Mouse (Mus musculus) thymus, postnatal 4 days (tissue): ENCODE data around the gene Herpud2.

ENCODE experiments used
- DNase-seq: peaks from one replicate; pipeline ENCODE4 v3.0.0; 2021

The Herpud2 gene

DNA sequence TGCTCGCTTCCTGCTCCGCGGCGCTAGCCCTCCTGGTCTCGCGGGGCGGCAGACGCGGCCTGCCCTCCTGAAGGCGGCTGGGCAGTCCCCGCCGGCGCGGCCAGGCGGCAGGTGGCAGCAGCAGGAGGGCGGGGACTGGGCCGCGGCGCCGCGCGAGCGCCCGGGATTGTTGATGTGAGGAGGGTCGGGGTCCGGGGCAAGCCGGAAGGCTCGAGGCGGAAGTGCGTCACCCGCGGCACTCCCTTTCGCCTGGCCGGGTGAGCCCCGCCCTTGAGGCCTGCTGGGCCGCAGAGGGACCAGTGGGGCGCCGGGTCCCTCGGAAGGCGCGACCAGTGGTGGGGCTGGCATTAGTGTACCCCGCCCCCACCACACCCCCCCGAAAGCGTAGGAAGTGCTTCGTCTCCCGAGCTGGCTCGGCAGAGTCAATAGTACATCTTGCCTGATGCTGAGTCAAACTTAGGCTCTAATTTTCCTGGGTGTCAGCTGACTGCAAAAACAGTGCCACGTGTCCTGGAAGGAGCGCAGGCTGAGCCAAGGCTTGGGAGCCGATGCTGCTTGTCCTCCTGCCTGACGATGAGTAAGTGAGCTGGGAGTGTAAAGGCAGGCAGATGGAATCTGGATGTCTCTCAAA is at the start of gene Herpud2:
Gene Herpud2, minus strand, starts transcription at position 210 of the 631 bp plus-strand sequence.
- DNase-seq: peak; percentile 89

DNA sequence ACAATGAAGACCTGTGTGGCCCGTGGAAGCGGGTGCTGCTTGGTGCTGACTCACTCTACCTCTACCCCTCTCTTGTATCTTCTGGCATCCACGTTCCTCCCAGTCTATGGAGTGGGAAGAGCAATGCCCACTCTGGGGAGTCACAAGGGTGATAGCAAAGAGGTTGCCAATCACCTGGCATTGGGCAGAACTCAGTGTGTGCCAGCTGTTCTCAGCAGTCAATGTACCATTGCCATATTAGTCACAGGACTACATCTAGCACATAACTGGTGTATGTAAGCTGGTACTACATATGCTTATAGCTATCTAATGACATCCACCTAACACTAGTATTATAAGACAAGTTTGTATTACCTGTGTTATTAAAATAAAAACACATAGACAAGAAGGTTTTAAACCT is 49.4 kb upstream of the Herpud2 start:
- DNase-seq: no peak

DNA sequence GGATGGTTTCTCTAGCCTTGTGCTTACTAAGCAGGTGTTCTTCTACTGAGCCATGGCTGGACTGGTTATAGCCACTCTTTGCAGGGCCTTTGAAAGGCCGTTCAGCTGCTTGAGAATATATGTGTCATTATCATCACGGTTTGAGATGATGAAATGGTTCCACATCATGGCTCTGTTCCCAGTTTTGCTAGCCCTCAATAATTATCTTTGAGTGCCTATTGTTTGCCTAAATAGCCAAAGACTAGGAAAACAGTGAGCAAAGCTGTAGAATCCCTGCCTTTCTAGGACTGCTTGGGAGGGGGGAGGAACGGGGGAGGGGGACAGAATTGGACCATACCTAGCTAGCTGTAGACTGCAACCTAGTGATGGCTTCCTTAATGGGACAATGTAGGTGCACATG is 48.5 kb upstream of the Herpud2 start:
- DNase-seq: no peak

DNA sequence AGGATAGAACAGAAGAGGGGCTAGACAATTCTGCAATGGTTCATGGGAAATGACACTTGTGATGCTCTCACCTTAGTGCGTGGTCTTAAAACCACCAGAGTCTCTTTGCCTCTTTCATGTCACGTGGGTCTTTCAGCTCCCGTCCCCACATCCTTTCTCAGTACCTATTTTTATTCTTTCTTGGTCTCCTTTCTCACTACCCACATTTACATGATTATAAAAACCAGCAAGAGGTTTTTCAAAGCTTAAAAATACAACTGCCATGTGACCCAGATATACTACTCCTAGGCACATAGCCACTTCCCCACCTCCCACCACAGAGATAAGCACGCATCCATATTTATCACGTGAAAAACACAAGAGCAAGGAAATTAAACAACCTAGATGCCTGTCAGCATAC is 45.1 kb upstream of the Herpud2 start:
- DNase-seq: peak; percentile 30

DNA sequence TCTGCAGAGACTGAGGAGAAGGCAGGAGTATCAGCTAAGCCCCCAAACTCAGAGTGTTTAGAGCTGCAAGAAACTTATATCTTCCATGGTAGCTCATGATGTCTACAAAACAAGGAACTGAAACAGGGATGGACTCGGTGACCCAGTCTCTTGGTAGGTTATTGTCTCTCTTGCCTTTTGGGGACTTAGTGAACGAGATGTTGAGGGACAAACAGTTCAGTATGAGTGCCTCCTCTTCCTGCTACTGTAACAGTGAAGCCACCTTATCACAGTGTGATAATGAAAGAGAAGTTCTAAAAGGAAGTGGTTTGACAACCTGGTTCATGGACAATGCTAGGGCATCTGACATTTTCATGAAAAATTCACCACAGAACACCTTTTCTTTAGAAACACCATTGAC is 40.0 kb upstream of the Herpud2 start:
- DNase-seq: no peak

DNA sequence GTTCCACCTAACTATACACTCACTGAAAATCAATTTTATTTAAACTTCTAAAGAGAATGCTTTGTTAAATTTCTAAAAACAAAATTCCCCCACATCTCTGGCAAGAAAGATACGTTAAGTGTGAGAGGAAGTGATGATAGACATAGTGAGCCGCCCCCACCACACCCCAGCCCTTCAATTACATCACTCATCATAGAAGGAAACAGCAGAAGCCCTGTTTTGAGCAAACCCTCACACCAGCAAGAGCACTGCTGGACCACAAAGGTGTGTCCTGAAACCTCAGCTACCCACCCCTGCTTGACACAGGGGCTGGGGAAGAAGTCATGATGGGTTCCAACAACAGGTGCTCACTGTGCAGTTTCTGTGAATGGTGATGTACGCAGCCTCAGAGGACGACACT is 34.9 kb upstream of the Herpud2 start:
- DNase-seq: peak; percentile 34

DNA sequence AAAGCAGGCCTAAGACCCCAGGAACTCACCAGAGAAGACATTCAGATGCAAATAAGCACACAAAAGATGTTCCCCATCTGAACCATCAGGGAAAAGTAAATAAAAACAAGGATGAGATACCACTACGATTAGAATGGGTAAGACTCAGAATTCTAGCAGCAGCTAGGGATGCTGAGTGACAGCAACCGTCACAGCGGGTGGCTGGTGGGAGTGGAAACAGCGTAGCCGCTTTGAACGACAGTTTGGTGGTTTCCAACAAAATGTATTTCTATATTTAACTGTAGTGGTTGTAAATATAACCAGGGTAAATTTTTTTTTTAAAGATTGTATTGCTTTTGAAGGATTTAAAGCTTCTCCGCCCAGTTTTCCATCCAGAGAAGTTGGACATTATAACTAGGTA is 34.2 kb upstream of the Herpud2 start:
- no peak for DNase-seq

DNA sequence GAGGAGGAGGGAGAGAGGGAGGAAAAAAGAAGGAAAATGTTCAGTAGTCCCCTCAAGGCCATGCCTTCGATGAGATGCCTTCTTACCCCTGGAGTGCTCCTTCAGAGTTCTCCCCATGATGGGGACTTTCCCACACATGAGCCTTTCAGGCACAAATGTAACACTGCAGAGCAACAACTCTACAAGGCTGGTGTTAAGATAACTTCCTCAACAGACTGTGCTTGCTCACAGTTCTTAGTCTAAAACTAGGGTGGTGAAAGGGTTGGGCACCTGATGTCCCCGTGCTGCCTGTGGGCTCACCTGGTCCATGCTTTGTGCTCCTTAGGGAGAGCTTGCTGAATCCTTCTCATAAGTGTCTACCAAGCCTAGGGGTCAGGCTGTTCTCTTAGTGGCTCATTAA is 33.0 kb upstream of the Herpud2 start:
- no peak for DNase-seq

DNA sequence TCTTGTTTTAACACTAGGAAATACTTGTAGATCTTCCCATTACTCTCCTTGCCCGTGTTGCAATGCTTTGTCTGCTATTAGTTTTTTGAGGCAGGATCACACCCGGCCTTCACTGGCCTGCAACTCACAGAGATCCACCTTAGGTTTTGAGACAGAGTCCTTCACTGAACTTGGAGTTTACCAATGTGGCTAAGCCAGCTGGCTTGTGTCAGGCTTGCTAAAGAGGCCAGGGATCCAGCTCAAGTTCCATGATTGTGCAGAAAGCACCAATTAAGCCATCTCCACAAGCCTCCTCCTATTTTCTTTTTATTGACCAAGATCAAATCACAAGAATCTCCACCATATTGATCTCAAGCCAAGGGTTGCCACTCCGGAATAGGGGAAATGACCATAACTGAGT is 26.4 kb upstream of the Herpud2 start:
- DNase-seq: no peak

DNA sequence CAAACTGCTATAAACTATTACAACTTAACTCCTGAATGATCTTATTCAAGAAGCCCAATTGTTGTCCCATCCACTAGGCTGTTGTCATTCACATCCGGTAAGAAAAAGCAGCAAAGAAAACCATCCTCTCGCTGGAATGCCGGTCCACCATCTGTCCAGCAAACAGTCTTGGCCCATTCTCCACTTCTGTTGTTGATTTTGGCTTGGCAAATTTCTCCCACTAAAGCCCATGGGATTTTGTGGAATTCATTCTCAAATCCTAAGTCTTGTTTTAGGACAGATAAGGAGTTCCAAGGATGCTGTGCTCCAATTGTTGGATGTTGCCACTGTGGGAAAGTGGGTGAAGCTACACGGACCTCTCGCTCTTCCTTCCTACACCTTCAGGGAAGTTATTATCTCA is 25.6 kb upstream of the Herpud2 start:
- no peak for DNase-seq

DNA sequence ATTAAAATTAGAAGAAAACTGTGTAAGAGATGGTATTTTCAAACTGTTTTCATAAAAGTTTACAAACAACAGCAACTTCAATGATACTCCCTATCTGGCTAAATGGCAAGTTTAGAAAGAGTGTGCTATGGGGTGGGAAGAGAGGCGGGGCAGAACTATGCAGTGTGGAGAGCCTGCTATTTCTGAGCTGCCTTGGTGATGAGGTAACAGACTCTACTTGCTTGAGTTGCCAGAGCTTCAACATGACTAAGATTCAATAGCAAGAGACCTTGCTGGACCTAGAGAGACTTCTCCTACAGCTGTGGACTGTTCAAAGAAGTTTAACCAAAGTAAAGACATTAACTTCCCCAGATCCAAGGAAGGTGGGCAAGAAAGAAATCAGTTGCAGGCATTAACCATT is 24.9 kb upstream of the Herpud2 start:
- DNase-seq: no peak

DNA sequence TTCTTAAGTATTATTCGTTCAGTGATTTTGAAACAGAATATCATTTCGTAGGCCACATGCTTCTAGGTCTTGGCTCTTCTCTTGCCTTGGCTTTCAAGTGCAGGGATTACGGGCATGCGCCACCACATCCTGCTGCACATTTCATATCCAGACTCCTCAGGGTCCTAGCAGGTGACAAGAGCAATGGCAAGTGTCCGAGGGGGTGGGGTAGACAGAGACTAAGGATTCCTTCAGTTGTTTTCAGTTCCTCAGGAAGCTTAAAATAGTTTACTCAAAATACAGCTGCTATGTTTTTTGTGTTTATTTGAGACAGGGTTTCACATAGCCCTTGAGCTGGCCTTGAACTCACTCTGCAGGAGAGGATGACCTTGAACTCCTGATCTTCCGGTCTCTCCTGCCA is 24.4 kb upstream of the Herpud2 start:
- DNase-seq: no peak

DNA sequence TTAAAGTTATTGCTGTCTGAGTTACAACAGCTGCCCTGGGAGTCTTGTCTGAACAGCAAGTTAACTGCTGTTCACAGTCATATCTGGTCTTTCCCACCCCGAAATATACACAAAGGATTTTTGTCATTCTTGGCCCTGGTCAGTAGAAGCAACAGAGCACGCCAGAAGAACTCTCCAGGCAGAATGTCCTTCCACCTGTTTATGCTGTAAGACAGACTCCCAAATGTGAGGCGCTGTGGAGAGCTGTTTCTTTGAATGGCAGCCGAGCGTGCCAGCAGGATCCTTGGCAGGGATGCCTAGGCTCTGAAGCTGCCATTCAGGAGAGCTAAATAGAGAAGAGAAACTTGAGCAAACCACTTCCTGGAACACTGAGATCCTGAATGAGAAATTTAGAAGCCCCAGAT is 23.4 kb upstream of the Herpud2 start:
- no peak for DNase-seq

DNA sequence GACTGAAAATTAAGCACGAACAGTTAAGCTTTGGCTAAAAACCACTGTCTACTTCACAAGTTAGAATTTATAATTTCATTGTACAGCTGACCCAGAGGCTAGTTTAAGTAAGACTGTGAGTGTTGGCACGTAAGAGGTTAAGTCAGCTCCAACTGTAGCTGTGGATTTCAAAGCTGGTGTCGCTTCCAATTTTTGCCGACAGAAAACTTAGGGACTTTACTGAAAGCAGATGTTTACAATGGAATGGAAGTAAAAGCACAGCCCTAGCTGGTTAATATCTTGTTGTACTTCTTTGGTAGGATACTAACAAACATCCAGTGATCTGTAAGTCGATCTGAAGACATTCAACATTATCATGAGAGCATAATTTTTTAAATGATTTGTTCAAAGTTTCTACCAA is 23.0 kb upstream of the Herpud2 start:
- no peak for DNase-seq

DNA sequence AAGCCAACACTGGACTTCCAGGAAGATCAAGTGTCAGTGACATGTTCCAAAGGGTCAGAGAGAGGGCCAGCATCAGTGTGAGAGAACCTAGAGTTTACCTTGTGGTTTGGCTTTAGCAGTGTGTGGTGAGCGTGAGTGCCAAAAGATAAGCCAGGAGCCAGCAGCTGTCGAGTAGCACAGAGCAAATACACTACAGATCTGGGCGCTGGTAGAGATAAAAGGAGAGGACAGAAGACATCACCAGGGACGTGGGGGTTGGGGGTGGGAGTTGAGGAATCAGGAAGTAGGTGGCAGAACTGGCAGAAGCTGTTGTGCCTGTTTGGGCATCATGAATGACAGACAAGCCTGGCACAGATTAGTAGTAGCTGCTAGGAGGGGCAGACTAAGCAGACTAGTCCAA is 21.6 kb upstream of the Herpud2 start:
- DNase-seq: no peak

DNA sequence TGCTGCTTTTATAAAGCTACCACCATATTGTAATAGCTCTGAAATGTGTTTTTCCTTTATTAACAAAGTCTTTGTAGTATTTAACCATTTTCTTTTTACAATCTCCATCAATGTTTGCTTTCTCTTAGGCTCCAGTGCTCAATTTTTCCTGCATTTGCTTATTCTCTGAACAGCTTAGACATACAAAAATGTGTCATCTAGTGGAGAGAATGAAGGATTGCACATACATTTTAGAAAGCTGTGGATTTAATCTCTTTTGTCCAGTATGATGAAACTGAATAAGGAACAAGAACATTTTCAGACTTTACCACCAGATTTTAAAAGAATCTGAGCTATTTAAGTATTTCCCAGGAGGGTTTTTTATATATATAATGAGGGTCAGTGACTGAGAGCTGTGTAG is 18.0 kb upstream of the Herpud2 start:
- DNase-seq: no peak

DNA sequence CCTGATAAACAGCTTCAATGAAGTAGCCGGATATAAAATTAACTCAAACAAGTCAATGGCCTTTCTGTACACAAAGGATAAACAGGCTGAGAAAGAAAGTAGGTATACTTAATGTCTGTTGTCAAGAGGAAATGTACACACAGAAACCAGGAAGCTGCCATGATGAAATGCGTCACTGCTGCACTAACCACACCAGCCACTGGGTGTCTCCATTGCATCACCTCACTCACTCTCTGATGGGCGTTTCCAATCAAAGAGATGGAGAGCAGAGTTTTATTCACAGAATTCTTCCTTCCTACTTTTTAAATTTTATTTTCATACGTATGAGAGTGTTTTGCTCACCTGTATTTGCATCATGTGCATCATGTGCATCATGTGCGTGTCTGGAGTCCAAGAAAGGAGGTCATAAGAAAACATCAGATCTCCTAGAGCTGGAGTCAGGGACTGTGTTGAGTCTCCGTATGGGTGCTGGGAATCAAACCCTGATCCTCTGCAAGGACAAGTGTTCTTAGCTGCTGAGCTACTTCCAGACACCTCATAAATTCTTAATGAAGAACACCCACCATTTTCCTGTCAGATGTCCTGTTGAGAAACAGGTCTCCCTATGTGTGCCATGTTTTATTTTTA is 16.0 kb upstream of the Herpud2 start:
- DNase-seq: peak; percentile 86

DNA sequence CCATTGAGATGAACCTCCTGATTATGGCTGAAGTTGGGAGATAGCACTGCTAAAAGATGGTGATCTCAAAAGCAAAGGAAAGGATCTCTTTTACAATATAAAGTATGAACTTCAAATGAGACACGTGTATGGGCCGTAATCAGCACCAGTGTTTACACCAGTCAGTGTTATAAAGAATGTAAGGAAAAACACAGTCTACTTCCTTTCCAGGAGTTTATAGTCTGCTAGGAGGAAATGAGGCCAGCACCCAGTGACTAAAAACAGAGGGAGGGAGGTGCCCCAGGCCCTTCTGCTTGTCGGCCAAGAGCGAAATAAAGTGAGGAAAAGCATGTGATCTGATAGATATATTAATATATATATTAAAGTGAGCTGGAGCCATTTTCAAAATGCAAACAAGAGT is 6.6 kb upstream of the Herpud2 start:
- DNase-seq: no peak

DNA sequence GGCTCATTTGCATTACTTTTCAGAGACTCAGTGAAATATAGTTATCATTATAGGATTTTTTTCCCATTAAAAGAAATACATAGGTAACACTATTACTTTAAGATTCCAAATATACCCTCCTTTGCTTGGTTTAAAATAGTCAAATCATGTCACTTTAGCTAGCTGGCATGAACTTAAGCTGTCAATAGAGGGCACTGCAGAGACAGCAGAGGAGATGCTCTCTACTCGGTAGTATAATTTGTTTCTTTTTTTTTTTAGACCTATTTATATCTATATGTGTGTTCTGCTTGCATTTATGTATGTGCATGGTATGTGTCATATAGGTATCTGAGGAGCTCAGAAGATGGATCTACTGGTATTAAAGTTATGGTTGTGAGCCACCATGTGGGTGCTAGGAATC is 4.8 kb upstream of the Herpud2 start:
- DNase-seq: peak; percentile 41

DNA sequence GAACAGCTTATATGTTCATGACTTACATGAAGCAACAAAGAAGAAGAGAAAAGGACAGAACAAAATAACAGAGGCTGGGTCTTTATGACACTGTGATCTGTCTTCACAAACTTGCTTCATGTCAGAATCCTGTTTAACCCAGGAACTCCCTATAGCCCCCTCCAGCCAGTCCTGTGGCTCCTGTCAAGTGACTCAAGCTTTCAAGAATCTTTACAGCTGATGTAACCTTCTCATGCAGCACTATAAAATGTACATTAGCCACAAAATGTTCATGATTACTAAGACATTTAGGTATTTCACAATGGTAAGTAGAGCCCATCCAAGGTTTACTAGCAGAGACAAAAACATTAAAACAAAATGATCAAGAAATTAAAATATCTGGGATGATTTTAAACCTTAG is 1.4 kb upstream of the Herpud2 start:
- DNase-seq: no peak

DNA sequence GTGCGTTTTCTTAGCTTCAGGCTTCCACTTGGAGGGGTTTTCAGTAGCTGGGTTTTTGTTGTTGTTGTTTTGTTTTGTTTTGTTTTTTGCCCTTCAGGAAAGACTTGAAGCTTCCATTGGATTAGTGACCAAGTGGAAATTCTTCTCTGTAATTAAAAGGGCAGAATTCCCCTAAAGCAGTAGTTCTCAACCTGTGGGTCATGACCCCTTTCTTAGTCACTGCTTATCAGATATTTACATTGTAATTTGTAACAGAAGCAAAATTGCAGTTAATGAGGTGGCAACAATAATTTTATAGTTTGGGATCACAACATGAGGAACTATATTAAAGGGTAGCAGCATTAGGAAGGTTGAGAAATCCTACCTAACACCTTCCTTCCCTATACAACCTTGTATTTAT is 837 bp upstream of the Herpud2 start:
- no peak for DNase-seq

DNA sequence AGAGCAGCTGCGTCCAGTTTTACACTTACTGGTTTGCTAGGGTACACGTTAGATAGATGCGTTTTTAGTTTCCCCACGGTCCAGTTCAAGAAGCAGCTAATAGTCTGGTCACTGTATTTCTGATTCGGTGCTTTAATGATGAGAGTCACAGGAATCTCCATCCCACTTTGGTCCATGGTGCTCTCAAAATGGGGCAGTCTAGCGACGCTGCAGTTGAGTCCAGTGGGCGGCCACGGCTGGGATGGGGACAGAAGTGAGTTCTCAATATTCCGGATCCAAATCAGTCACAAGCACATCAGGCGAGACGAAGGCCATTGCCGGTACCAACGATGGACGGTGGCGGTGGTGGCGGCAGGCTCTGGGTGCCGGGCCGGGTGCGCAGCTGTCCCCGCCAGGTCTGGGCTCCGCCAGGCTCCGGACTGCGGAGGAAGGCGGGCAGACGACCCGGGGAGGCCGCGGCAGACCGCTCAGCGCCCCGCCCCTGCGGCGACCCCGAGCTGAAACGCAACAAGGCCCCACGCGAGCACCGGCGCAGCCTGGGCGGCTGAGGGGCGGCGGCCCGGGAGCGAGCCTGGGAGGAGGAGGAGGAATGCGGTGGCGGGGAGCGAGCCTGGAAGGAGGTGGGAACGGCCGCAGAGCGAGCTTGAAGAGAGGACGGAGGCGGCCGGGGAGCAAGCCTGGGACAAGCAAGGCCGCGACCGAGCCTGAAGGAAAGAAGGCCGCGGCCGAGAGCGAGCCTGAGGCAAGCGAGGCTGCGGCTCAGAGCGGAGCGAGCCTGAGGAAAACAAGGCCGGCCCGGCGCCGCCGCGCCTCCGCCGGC is 619 bp downstream of the Herpud2 start:
- peak; percentile 77 for DNase-seq

DNA sequence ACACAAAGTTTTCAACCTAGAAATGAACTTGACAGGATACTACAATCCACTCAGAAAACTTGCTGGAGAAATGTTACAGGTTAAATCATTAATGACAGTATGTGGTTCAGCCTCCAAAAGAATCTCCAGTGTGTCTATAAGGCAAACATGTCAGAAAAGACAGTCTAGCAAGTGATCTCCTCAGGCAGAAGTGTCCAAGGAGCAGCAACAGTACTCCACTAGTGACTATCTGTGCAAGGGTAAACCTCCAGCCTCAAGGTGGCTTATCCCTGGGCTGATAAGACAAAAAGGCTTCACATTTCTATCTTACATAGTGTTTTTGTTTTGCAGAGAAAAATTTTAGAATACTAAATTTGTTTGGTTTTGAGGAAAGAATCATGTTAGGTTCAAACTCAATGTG is 2.9 kb downstream of the Herpud2 start:
- DNase-seq: no peak

DNA sequence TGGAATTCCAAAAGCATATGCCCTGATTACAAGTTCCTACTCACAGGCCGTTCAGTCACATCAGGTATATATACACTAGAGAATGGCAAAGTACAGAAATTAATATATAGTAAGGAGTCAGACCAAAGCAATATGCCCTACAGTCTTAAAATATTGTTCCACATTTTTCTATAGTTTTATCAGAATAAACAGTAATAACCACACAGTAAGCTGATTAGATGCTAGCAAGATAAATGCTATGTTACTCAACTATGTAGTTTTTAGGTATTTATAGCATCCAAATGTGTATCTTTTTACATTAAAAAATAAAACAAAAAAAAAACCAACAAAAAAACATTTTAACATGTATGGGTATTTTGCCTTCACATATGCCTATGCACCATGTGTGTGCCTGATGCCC is 5.7 kb downstream of the Herpud2 start:
- no peak for DNase-seq
